Mouse (Mus musculus) fibroblast of lung, adult 2 months (primary cell): Measurements from ENCODE around the gene Brd3.
"Not testable (repeated sequence)": the region's sequence is repeated elsewhere in the genome, so short reads cannot be mapped to it uniquely, and the experiment has no call there.

Experiments
- DNase-seq: peaks from one replicate; pipeline ENCODE4 v3.0.0-alpha.2; 2011; ENCODE audit warnings: low read depth

Brd3 gene

GRCm38 (mm10) chr2:27507562-27507961, at the start of gene Brd3:
TSS of gene Brd3 (minus strand) at chr2:27507662.
- DNase-seq, result no peak

- no peak for DNase-seq
These were observed 49.5 kb upstream of the Brd3 start for GRCm38 (mm10) chr2:27556921-27557320.

GRCm38 (mm10) chr2:27554308-27554707, 46.8 kb upstream of the Brd3 start:
- no peak for DNase-seq

GRCm38 (mm10) chr2:27552620-27553287, 45.3 kb upstream of the Brd3 start:
- peak; percentile 44 for DNase-seq

GRCm38 (mm10) chr2:27548664-27549369, 41.4 kb upstream of the Brd3 start:
- no peak for DNase-seq

- DNase-seq, result no peak
These were observed 40.5 kb upstream of the Brd3 start for GRCm38 (mm10) chr2:27547986-27548385.

- DNase-seq, result no peak
These were observed 39.9 kb upstream of the Brd3 start for GRCm38 (mm10) chr2:27547326-27547725.

- not testable (repeated sequence) for DNase-seq
These were observed 38.6 kb upstream of the Brd3 start for GRCm38 (mm10) chr2:27546041-27546440.

GRCm38 (mm10) chr2:27545517-27545916, 38.1 kb upstream of the Brd3 start:
- DNase-seq, result not testable (repeated sequence)

- no peak for DNase-seq
These were observed 37.2 kb upstream of the Brd3 start for GRCm38 (mm10) chr2:27544613-27545012.

GRCm38 (mm10) chr2:27541225-27541624, 33.8 kb upstream of the Brd3 start:
- DNase-seq, result no peak

GRCm38 (mm10) chr2:27540515-27540836, 33.0 kb upstream of the Brd3 start:
- DNase-seq, result no peak

GRCm38 (mm10) chr2:27539772-27540514, 32.5 kb upstream of the Brd3 start:
- peak; percentile 98 for DNase-seq

GRCm38 (mm10) chr2:27539336-27539735, 31.9 kb upstream of the Brd3 start:
- no peak for DNase-seq

GRCm38 (mm10) chr2:27538455-27539330, 31.2 kb upstream of the Brd3 start:
- not testable (repeated sequence) for DNase-seq

- no peak for DNase-seq
These were observed 10.8 kb upstream of the Brd3 start for GRCm38 (mm10) chr2:27518283-27518682.

- no peak for DNase-seq
These were observed 8.8 kb upstream of the Brd3 start for GRCm38 (mm10) chr2:27516289-27516688.

- DNase-seq, result no peak
These were observed 8.1 kb upstream of the Brd3 start for GRCm38 (mm10) chr2:27515341-27516166.

GRCm38 (mm10) chr2:27514639-27515328, 7.3 kb upstream of the Brd3 start, which contains the start of gene Wdr5:
TSS of gene Wdr5 (plus strand) at chr2:27515157.
- DNase-seq, result peak; percentile 76

GRCm38 (mm10) chr2:27513861-27514260, 6.4 kb upstream of the Brd3 start:
- no peak for DNase-seq
